Mouse (Mus musculus) intestine, embryonic 16.5 days (tissue): ENCODE results near the gene Defa17. TPM values are rescaled to one million over a fixed set of nuclear protein-coding genes. Genes with fewer than 3 reads are reported as not detected.
"Not testable (repeated sequence)": the region's sequence is repeated elsewhere in the genome, so short reads cannot be mapped to it uniquely, and the experiment has no call there.

Source experiments
- ATAC-seq: fragments of 200-750 bp; cut with Nextera tagmentation; 2 replicates; pipeline ENCODE4 v1.8.0; 2017; ENCODE audit warnings: moderate TSS enrichment, moderate library complexity
- H3K27ac ChIP-seq: fragments of 300-500 bp; sonication (generic); 2 replicates; pipeline ENCODE4 v1.5.1; 2014; ENCODE audit warnings: mild to moderate bottlenecking, low read length
- H3K27me3 ChIP-seq: fragments of 300-500 bp; sonication (generic); replicated peaks from 2 replicates; pipeline ENCODE4 v1.6.1; 2014; ENCODE audit warnings: low read length, control low read depth, mixed read lengths; ENCODE audit not compliant: control insufficient read depth, insufficient read depth
- H3K36me3 ChIP-seq: fragments of 300-500 bp; sonication (generic); 2 replicates; pipeline ENCODE4 v1.6.1; 2014; ENCODE audit warnings: low read length, control low read depth; ENCODE audit not compliant: control insufficient read depth, insufficient read depth
- H3K4me1 ChIP-seq: fragments of 300-500 bp; sonication (generic); 2 replicates; pipeline ENCODE4 v1.6.1; 2014; ENCODE audit warnings: low read length, control low read depth, mixed read lengths; ENCODE audit not compliant: control insufficient read depth, insufficient read depth
- H3K4me2 ChIP-seq: fragments of 300-500 bp; sonication (generic); 2 replicates; pipeline ENCODE4 v1.6.1; 2014; ENCODE audit warnings: low read depth, low read length, control low read depth
- H3K4me3 ChIP-seq: fragments of 300-500 bp; sonication (generic); 2 replicates; pipeline ENCODE4 v1.5.1; 2014; ENCODE audit warnings: mild to moderate bottlenecking, low read length
- H3K9ac ChIP-seq: fragments of 300-500 bp; sonication (generic); 2 replicates; pipeline ENCODE4 v1.6.1; 2014; ENCODE audit warnings: low read depth, low read length
- H3K9me3 ChIP-seq: fragments of 300-500 bp; sonication (generic); 2 replicates; pipeline ENCODE4 v1.6.1; 2016; ENCODE audit warnings: low read length, control low read depth; ENCODE audit not compliant: control insufficient read depth
- WGBS: fragments of 180-500 bp; shearing (Covaris S2); extraction: QIAGEN DNeasy Blood & Tissue Kit; methylation state at CpG from one replicate; pipeline ENCODE4 v1.1.7; 2014; 5-methylcytosine and 5-hydroxymethylcytosine counted together
- polyA plus RNA-seq: library from polyadenylated mRNA; unstranded; fragments of >200 nt; fragmentation: Nextera tagmentation; extraction: Ambion mirVana; gene quantifications from 2 replicates; pipeline ENCODE4 v1.2.1, GENCODE M21; 2015

Defa17 gene
- 155 and 196 TPM in 2 replicates for polyA plus RNA-seq

- not testable (repeated sequence) for H3K9ac ChIP-seq, H3K36me3 ChIP-seq, H3K27ac ChIP-seq, H3K4me2 ChIP-seq, ATAC-seq, H3K9me3 ChIP-seq, H3K4me1 ChIP-seq, H3K27me3 ChIP-seq, H3K4me3 ChIP-seq
- no CpG with 5 or more reads among the region's 2 CpGs for WGBS
These were observed at the start of gene Defa17 for GRCm38 (mm10) chr8:21655480-21655879. Gene Defa17, plus strand, starts transcription at chr8:21655780.

GRCm38 (mm10) chr8:21617883-21618282, 37.7 kb upstream of the Defa17 start, which contains the start of gene Defa26:
Gene Defa26, plus strand, starts transcription at chr8:21618183.
- H3K27ac ChIP-seq, H3K4me1 ChIP-seq, ATAC-seq, H3K4me3 ChIP-seq, H3K36me3 ChIP-seq, H3K27me3 ChIP-seq, H3K9me3 ChIP-seq, H3K9ac ChIP-seq, H3K4me2 ChIP-seq: not testable (repeated sequence)
- WGBS = no CpG with 5 or more reads among the region's 1 CpGs

GRCm38 (mm10) chr8:21665497-21665896, 9.9 kb downstream of the Defa17 start, which contains the start of gene Defa34:
Gene Defa34, plus strand, starts transcription at chr8:21665797.
- not testable (repeated sequence) for H3K27ac ChIP-seq, H3K36me3 ChIP-seq, ATAC-seq, H3K4me1 ChIP-seq, H3K4me3 ChIP-seq, H3K9me3 ChIP-seq, H3K4me2 ChIP-seq, H3K27me3 ChIP-seq, H3K9ac ChIP-seq
- WGBS = no CpG with 5 or more reads among the region's 1 CpGs

GRCm38 (mm10) chr8:21703545-21703944, 48.0 kb downstream of the Defa17 start, which contains the start of gene AY761184:
Gene AY761184, minus strand, starts transcription at chr8:21703645.
- not testable (repeated sequence) for H3K4me2 ChIP-seq, H3K36me3 ChIP-seq, H3K27me3 ChIP-seq, H3K27ac ChIP-seq, H3K9ac ChIP-seq, H3K4me1 ChIP-seq, ATAC-seq, H3K9me3 ChIP-seq, H3K4me3 ChIP-seq
- WGBS = 68% methylated on average over 2 of the region's 2 CpGs

Other genes with a start within 250 kb of the Defa17 start
- gene Defa36, start 228.4 kb upstream of the Defa17 start, polyA plus RNA-seq = not detected in 2 replicates
- 11.5 TPM in 1 of 2 replicates, not detected in the other for gene Gm7849, start 199.2 kb upstream of the Defa17 start, polyA plus RNA-seq
- 0.86 and 2.0 TPM in 2 replicates for gene Defa20, start 146.5 kb upstream of the Defa17 start, polyA plus RNA-seq
- 1.1 TPM in 1 of 2 replicates, not detected in the other for gene Defa32, start 126.7 kb upstream of the Defa17 start, polyA plus RNA-seq
- gene Defa37, start 90.4 kb upstream of the Defa17 start, polyA plus RNA-seq = 0.39 and 1.1 TPM in 2 replicates
- 0.39 TPM in 1 of 2 replicates, not detected in the other for gene Defa28, start 72.8 kb upstream of the Defa17 start, polyA plus RNA-seq
- gene Gm7861, start 61.3 kb upstream of the Defa17 start, polyA plus RNA-seq = 11.5 and 21.0 TPM in 2 replicates
- 1.2 and 1.5 TPM in 2 replicates for gene Defa26, start 37.6 kb upstream of the Defa17 start, polyA plus RNA-seq
- not detected in 2 replicates for gene Defa34, start 10.0 kb downstream of the Defa17 start, polyA plus RNA-seq
- 1.8 TPM in 2 replicates for gene AY761184, start 47.9 kb downstream of the Defa17 start, polyA plus RNA-seq
- 214 and 247 TPM in 2 replicates for gene Defa24, start 78.7 kb downstream of the Defa17 start, polyA plus RNA-seq
- gene Defb50, start 167.8 kb downstream of the Defa17 start, polyA plus RNA-seq = not detected in 2 replicates
- gene Defb2, start 184.1 kb downstream of the Defa17 start, polyA plus RNA-seq = not detected in 2 replicates
- not detected in 2 replicates for gene Defb10, start 203.1 kb downstream of the Defa17 start, polyA plus RNA-seq
- not detected in 2 replicates for gene Defb9, start 229.6 kb downstream of the Defa17 start, polyA plus RNA-seq